In the genomic region with DNA sequence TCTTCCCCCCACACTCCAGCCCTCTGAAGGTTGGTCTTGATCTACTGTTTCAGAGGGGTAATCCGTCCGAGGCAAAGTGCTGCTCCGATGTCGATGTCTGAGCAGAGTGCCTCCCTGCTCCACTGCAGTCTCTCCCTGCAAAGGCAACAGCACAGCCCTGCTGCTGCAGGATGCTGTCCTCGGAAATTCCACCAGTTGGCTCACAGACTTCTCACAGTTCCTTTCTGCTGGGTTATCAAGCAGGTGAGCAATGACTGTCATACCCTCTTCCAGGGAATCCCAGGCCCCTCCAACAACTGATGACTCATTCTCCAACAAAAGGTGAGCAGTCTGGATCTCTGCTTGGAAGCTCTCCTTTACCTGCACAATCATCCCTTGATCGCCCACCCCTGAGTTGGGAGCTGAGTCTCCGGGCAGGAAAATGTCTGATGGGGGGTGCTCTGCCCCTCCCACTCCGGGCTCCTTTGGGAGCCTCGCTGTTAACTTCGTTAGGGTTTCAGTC, we compare ENCODE assay signal across 8 mouse cellular contexts.
DNase-seq lines count a peak whose midpoint lies in the region; ATAC-seq and TF ChIP-seq lines count a peak whose summit lies in the region.

No protein-coding gene starts in this region.

- WGBS in lung, postnatal 0 days = 44% methylated on average over 10 of the region's 10 CpGs
- 34% methylated on average over 10 of the region's 10 CpGs for WGBS in intestine, embryonic 15.5 days
- 15% methylated on average over 10 of the region's 10 CpGs for WGBS in olfactory bulb, adult 2 months

- no peak for TF ChIP-seq CTCF in lung, postnatal 0 days (IDR thresholded peaks at IDR 0.05)
- no peak for TF ChIP-seq CTCF in olfactory bulb, adult 2 months (IDR thresholded peaks at IDR 0.05; ENCODE audit: insufficient read depth, low read depth, low read length)

- peaks cover 5% of the 10 kb centered on the region; the same call in 1 of the 2 replicates for H3K4me1 ChIP-seq in lung, postnatal 0 days (ENCODE audit: insufficient read depth, low read depth, low read length)
- H3K4me1 ChIP-seq in intestine, embryonic 15.5 days (replicated peaks) = peaks cover 13% of the 10 kb centered on the region; the same call in 1 of the 2 replicates
- H3K4me1 ChIP-seq in olfactory bulb, adult 2 months (ENCODE audit: control insufficient read depth, insufficient read depth, low read length) = peaks cover 25% of the 10 kb centered on the region

- no peak overlapping the region for H3K4me3 ChIP-seq in lung, postnatal 0 days (ENCODE audit: low read depth, low read length)
- peak overlapping the region; percentile 20 for H3K4me3 ChIP-seq in intestine, embryonic 15.5 days (replicated peaks)
- H3K4me3 ChIP-seq in olfactory bulb, adult 2 months (ENCODE audit: insufficient read depth, low read depth, low read length) = peak overlapping the region; percentile 47

- H3K27ac ChIP-seq in lung, postnatal 0 days (ENCODE audit: low read length) = no peak overlapping the region
- peak overlapping the region; percentile 58; the same call in 1 of the 2 replicates for H3K27ac ChIP-seq in intestine, embryonic 15.5 days
- H3K27ac ChIP-seq in olfactory bulb, adult 2 months (ENCODE audit: insufficient read depth, low read depth, low read length) = peak overlapping the region; percentile 92

- no peak for ATAC-seq in lung, postnatal 0 days
- ATAC-seq in intestine, embryonic 15.5 days = peak; percentile 45

- DNase-seq in adrenal gland, adult 2 months = peak; percentile 8
- DNase-seq in adrenal gland, postnatal 36 days = no peak
- no peak for DNase-seq in lung, postnatal 0 days (ENCODE audit: low spot score)
- DNase-seq in lung, postnatal 14 days = no peak
- DNase-seq in thymus, postnatal 10 days (ENCODE audit: low spot score in 2 of 2) = no peak
- no peak for DNase-seq in natural killer cell, adult 2 months (ENCODE audit: low spot score in 2 of 2)

- no peaks in the 10 kb centered on the region for H3K9me3 ChIP-seq in lung, postnatal 0 days (ENCODE audit: low read length)
- no peaks in the 10 kb centered on the region for H3K9me3 ChIP-seq in intestine, embryonic 15.5 days

- no peaks in the 10 kb centered on the region for H3K36me3 ChIP-seq in lung, postnatal 0 days (ENCODE audit: insufficient read depth, low read length)
- no peaks in the 10 kb centered on the region for H3K36me3 ChIP-seq in intestine, embryonic 15.5 days

- TF ChIP-seq EP300 in lung, postnatal 0 days (IDR thresholded peaks at IDR 0.05) = no peak

- H3K27me3 ChIP-seq in lung, postnatal 0 days (replicated peaks; ENCODE audit: insufficient read depth, low read length) = no peaks in the 10 kb centered on the region
- H3K27me3 ChIP-seq in intestine, embryonic 15.5 days (replicated peaks) = no peaks in the 10 kb centered on the region

- H3K9ac ChIP-seq in lung, postnatal 0 days (replicated peaks; ENCODE audit: low read depth) = no peak overlapping the region
- peak overlapping the region; percentile 22 for H3K9ac ChIP-seq in intestine, embryonic 15.5 days

- no peak for TF ChIP-seq POLR2A in olfactory bulb, adult 2 months (IDR thresholded peaks at IDR 0.05; ENCODE audit: insufficient read depth, low read depth, low read length)

- H3K4me2 ChIP-seq in lung, postnatal 0 days (replicated peaks; ENCODE audit: low read depth, low read length) = peak overlapping the region; percentile 38; the same call in 1 of the 2 replicates
- peak overlapping the region; percentile 57 for H3K4me2 ChIP-seq in intestine, embryonic 15.5 days (replicated peaks)
